Mouse (Mus musculus): ENCODE measurements around the gene Syne1.

GRCm38 (mm10) chr10:5190756-5191155 lies 360.5 kb downstream of the Syne1 start:
- TF ChIP-seq CTCF (IDR thresholded peaks at IDR 0.05; ENCODE audit: insufficient read depth, low read length) (no peak), POLR2A (IDR thresholded peaks at IDR 0.05; ENCODE audit: borderline replicate concordance, extremely low read depth, low read depth, low read length) (no peak)
